Mouse (Mus musculus): ENCODE data around the gene F11r. TPM values are rescaled to one million over a fixed set of nuclear protein-coding genes. Genes with fewer than 3 reads are reported as not detected.

The F11r gene
- 20.5 and 28.3 TPM in 2 replicates for polyA plus RNA-seq (2015; fragmentation: Nextera tagmentation; extraction: Ambion mirVana)

DNA sequence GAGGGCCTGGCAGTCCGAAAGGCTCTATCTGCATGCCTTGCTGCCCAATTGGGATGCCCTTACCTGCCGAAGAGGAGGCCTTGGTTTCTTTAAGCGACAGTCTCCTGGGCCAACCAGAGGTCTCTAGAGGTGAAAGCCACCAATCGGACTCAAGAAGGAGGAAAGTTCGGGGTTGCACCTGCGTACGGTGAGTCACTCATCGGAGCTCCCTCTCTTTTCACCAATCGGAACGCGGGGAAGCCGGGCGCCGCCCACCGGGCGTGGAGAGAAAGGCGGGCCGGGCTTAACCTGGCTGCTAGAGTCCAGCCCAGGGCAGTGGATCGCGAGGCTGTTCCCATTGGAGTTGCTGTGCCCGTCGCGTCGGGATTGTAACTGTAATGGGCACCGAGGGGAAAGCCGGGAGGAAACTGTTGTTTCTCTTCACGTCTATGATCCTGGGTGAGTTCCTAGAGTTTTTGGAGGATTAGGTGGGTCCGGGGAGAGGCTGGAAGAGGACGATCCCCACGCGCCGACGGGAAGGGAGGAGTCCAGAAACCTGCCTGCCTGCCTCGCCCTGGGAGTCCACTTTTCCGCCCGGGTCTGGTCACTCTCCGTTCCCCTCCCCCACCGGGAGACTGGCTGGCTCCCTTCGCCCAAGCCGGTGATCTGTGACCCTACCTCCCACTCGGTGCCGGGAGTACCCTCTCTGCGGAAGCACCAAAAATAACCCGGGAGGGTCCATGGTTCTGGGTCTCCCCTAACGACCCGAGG lies at the start of gene F11r:
F11r (plus strand) TSS at position 272 of the 750 bp plus-strand sequence.

GRCm38 (mm10) chr1:171388376-171389102 lies 48.8 kb upstream of the F11r start, which contains the start of gene Arhgap30:
Arhgap30 (plus strand) TSS chr1:171388954.

GRCm38 (mm10) chr1:171410947-171411484 lies 26.3 kb upstream of the F11r start, which contains the start of gene Usf1:
Usf1 (plus strand) TSS chr1:171411313.

DNA sequence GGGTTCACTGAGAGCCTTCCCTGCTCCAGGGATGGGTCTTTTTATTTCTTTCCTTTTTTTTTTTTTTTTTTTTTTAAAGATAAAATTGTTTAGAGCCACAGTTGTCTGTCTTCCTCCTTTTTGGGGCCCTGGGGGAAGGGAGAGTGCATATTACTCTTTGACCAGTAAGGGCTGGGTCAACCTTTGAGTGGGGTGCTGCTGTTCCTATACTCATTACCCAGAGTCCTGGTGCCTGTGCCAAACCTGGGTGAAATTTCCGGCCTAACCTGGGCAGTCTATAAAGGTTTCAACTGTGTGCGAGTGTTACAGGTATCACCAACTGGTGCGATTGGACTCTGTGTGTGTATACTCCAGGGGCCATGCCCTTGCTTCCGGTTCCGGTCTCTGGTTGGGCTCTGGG lies 18.7 kb upstream of the F11r start, which contains the start of gene Tstd1:
Tstd1 (plus strand) TSS at position 213 of the 400 bp plus-strand sequence.

DNA sequence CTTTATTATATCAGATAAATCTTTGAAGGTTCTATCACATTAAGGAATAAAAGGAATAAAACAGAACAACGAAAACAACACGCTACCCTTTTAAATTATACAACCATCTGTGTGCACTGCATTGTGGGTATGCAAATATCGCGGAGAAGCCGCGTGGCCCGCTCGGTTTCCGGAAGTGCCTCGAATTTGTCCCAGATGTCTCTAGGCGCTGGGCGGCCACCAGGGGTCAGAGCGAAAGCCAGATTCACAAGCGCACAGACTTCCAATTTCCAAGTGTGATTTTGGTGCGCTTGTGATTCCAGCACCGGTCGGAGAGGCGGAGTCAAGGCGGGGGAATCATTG lies 65.9 kb downstream of the F11r start, which contains the start of gene Alyref2:
Alyref2 (plus strand) TSS at position 229 of the 342 bp plus-strand sequence.

Other genes starting within 250 kb of the F11r start
- 4.4 and 6.3 TPM in 2 replicates for gene Pcp4l1, start 241.3 kb upstream of the F11r start, polyA plus RNA-seq (2015; fragmentation: Nextera tagmentation; extraction: Ambion mirVana)
- gene Nr1i3, start 223.6 kb upstream of the F11r start, polyA plus RNA-seq (2015; fragmentation: Nextera tagmentation; extraction: Ambion mirVana): 0.22 and 0.23 TPM in 2 replicates
- 25.0 and 27.9 TPM in 2 replicates for gene Tomm40l, start 215.0 kb upstream of the F11r start, polyA plus RNA-seq (2015; fragmentation: Nextera tagmentation; extraction: Ambion mirVana)
- gene Apoa2, start 212.5 kb upstream of the F11r start, polyA plus RNA-seq (2015; fragmentation: Nextera tagmentation; extraction: Ambion mirVana): 8.5 and 10.4 TPM in 2 replicates
- 73.3 and 108 TPM in 2 replicates for gene Fcer1g, start 203.2 kb upstream of the F11r start, polyA plus RNA-seq (2015; fragmentation: Nextera tagmentation; extraction: Ambion mirVana)
- gene Adamts4, start 187.1 kb upstream of the F11r start, polyA plus RNA-seq (2015; fragmentation: Nextera tagmentation; extraction: Ambion mirVana): 6.3 and 7.5 TPM in 2 replicates
- gene Ndufs2, start 186.1 kb upstream of the F11r start, polyA plus RNA-seq (2015; fragmentation: Nextera tagmentation; extraction: Ambion mirVana): 474 and 493 TPM in 2 replicates
- gene B4galt3, start 167.2 kb upstream of the F11r start, polyA plus RNA-seq (2015; fragmentation: Nextera tagmentation; extraction: Ambion mirVana): 23.7 and 25.4 TPM in 2 replicates
- gene Ppox, start 156.3 kb upstream of the F11r start, polyA plus RNA-seq (2015; fragmentation: Nextera tagmentation; extraction: Ambion mirVana): 18.2 and 22.7 TPM in 2 replicates
- 23.7 and 24.2 TPM in 2 replicates for gene Usp21, start 149.5 kb upstream of the F11r start, polyA plus RNA-seq (2015; fragmentation: Nextera tagmentation; extraction: Ambion mirVana)
- 77.6 and 87.2 TPM in 2 replicates for gene Ufc1, start 142.5 kb upstream of the F11r start, polyA plus RNA-seq (2015; fragmentation: Nextera tagmentation; extraction: Ambion mirVana)
- 31.9 and 35.7 TPM in 2 replicates for gene Dedd, start 108.4 kb upstream of the F11r start, polyA plus RNA-seq (2015; fragmentation: Nextera tagmentation; extraction: Ambion mirVana)
- 27.6 and 32.2 TPM in 2 replicates for gene Nit1, start 91.9 kb upstream of the F11r start, polyA plus RNA-seq (2015; fragmentation: Nextera tagmentation; extraction: Ambion mirVana)
- 98.8 and 101 TPM in 2 replicates for gene Pfdn2, start 91.9 kb upstream of the F11r start, polyA plus RNA-seq (2015; fragmentation: Nextera tagmentation; extraction: Ambion mirVana)
- 1.3 and 1.7 TPM in 2 replicates for gene Klhdc9, start 76.7 kb upstream of the F11r start, polyA plus RNA-seq (2015; fragmentation: Nextera tagmentation; extraction: Ambion mirVana)
- gene Nectin4, start 67.4 kb upstream of the F11r start, polyA plus RNA-seq (2015; fragmentation: Nextera tagmentation; extraction: Ambion mirVana): 0.24 and 1.5 TPM in 2 replicates
- gene Arhgap30, start 48.6 kb upstream of the F11r start, polyA plus RNA-seq (2015; fragmentation: Nextera tagmentation; extraction: Ambion mirVana): 1.8 and 2.5 TPM in 2 replicates
- gene Usf1, start 26.2 kb upstream of the F11r start, polyA plus RNA-seq (2015; fragmentation: Nextera tagmentation; extraction: Ambion mirVana): 34.2 and 34.8 TPM in 2 replicates
- gene Tstd1, start 18.7 kb upstream of the F11r start, polyA plus RNA-seq (2015; fragmentation: Nextera tagmentation; extraction: Ambion mirVana): 1.1 and 1.5 TPM in 2 replicates
- gene Alyref2, start 65.9 kb downstream of the F11r start, polyA plus RNA-seq (2015; fragmentation: Nextera tagmentation; extraction: Ambion mirVana): 11.3 and 13.8 TPM in 2 replicates
- not detected in 2 replicates for gene Itln1, start 97.8 kb downstream of the F11r start, polyA plus RNA-seq (2015; fragmentation: Nextera tagmentation; extraction: Ambion mirVana)
- 0.16 TPM in 1 of 2 replicates, not detected in the other for gene Cd244a, start 121.7 kb downstream of the F11r start, polyA plus RNA-seq (2015; fragmentation: Nextera tagmentation; extraction: Ambion mirVana)
- 0.24 and 0.38 TPM in 2 replicates for gene Ly9, start 169.9 kb downstream of the F11r start, polyA plus RNA-seq (2015; fragmentation: Nextera tagmentation; extraction: Ambion mirVana)
- gene Slamf7, start 215.5 kb downstream of the F11r start, polyA plus RNA-seq (2015; fragmentation: Nextera tagmentation; extraction: Ambion mirVana): 0.17 TPM in 1 of 2 replicates, not detected in the other
- gene Cd48, start 244.5 kb downstream of the F11r start, polyA plus RNA-seq (2015; fragmentation: Nextera tagmentation; extraction: Ambion mirVana): 3.3 and 5.4 TPM in 2 replicates

Measured in skeletal muscle tissue, postnatal 0 days (tissue).